Mouse (Mus musculus) right cerebral cortex, postnatal 10 days (tissue): ENCODE measurements around the gene Trim43c.
A peak's percentile ranks its signal among the peaks of the same experiment; 100 is the strongest.
"Not testable (repeated sequence)": the region's sequence is repeated elsewhere in the genome, so short reads cannot be mapped to it uniquely, and the experiment has no call there.

Experiments used
- DNase-seq, 2 experiments: peaks; one replicate each; pipeline ENCODE4 v3.0.0; 2021; ENCODE audit warnings: low spot score in 2 of 2

The Trim43c gene

GRCm38 (mm10) chr9:88838864-88839263, at the start of gene Trim43c:
Trim43c (plus strand) TSS chr9:88839164.
- not testable (repeated sequence) for DNase-seq

DNA sequence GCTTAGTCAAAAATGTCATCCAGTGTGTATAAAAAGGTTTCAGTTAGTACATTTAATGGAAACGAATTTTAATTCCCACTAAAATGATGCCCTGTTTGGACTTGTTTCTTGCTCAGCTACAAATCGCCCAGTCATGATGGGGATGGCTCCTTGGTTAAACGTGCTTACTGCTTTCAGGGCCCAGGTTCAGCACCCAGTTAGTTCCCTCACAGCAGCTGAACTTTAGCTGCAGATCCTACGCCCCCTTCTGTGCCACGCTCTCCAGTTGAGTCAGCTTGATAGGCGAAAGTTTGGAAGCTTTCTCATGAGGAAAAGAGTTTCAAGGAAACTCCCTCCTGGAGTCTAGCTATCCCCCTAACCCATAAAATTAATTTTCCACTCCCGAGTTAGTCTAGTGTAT, 14.1 kb downstream of the Trim43c start:
- DNase-seq: not testable (repeated sequence)

- DNase-seq: peak; percentile 92 to 94
Observed at GRCm38 (mm10) chr9:88858566-88859492, 19.9 kb downstream of the Trim43c start.
